Mouse (Mus musculus) hindbrain, postnatal 0 days (tissue): ENCODE measurements around the gene Trpm1. TPM values are rescaled to one million over a fixed set of nuclear protein-coding genes. Genes with fewer than 3 reads are reported as not detected.

Experiments used
- ATAC-seq: fragments of 200-750 bp; cut with Nextera tagmentation; 2 replicates; pipeline ENCODE4 v1.8.0; 2017; ENCODE audit warnings: mild to moderate bottlenecking, moderate TSS enrichment, moderate library complexity
- DNase-seq: peaks from one replicate; pipeline ENCODE4 v3.0.0-alpha.2; 2015; ENCODE audit warnings: low spot score
- H3K27ac ChIP-seq: fragments of 300-500 bp; sonication (generic); 2 replicates; pipeline ENCODE4 v1.5.1; 2014; ENCODE audit warnings: mild to moderate bottlenecking
- H3K27me3 ChIP-seq: fragments of 300-500 bp; sonication (generic); 2 replicates; pipeline ENCODE4 v1.6.1; 2014; ENCODE audit warnings: low read length, mixed read lengths; ENCODE audit not compliant: insufficient read depth
- H3K36me3 ChIP-seq: fragments of 300-500 bp; sonication (generic); 2 replicates; pipeline ENCODE4 v1.6.1; 2014; ENCODE audit warnings: low read length, mixed read lengths; ENCODE audit not compliant: insufficient read depth
- H3K4me1 ChIP-seq: fragments of 300-500 bp; sonication (generic); 2 replicates; pipeline ENCODE4 v1.6.1; 2014; ENCODE audit warnings: antibody characterized with exemption, low read length, mixed read lengths; ENCODE audit not compliant: insufficient read depth
- H3K4me2 ChIP-seq: fragments of 300-500 bp; sonication (generic); 2 replicates; pipeline ENCODE4 v1.6.1; 2014; ENCODE audit warnings: low read depth, mild to moderate bottlenecking, low read length, moderate library complexity, mixed read lengths
- H3K4me3 ChIP-seq: fragments of 300-500 bp; sonication (generic); 2 replicates; pipeline ENCODE4 v1.5.1; 2014; ENCODE audit warnings: low read length
- H3K9ac ChIP-seq: fragments of 300-500 bp; sonication (generic); replicated peaks from 2 replicates; pipeline ENCODE4 v1.6.1; 2014; ENCODE audit warnings: mild to moderate bottlenecking, low read length, moderate library complexity, mixed read lengths
- H3K9me3 ChIP-seq: fragments of 300-500 bp; sonication (generic); 2 replicates; pipeline ENCODE4 v1.6.1; 2016; ENCODE audit warnings: low read length, mixed read lengths
- CTCF ChIP-seq: IDR thresholded peaks from 2 replicates; pipeline ENCODE4 v1.5.1; 2016; ENCODE audit warnings: antibody characterized with exemption, control low read depth, low read depth
- WGBS: fragments of 180-500 bp; shearing (Covaris S2); extraction: QIAGEN DNeasy Blood & Tissue Kit; methylation state at CpG from one replicate; pipeline ENCODE4 v1.1.7; 2014; 5-methylcytosine and 5-hydroxymethylcytosine counted together
- polyA plus RNA-seq: library from polyadenylated mRNA; unstranded; fragments of >200 nt; fragmentation: Nextera tagmentation; extraction: Ambion mirVana; gene quantifications from 2 replicates; pipeline ENCODE4 v1.2.1, GENCODE M21; 2015
- total RNA-seq: library from RNA; depleted of rRNA; stranded (reverse); fragments of >200 nt; gene quantifications from 2 replicates; pipeline ENCODE4 v1.2.3, GENCODE M21; 2014

Trpm1 gene
- total and polyA plus RNA-seq, 2 experiments from 2014 or later = 0.16 to 0.33 TPM

DNA sequence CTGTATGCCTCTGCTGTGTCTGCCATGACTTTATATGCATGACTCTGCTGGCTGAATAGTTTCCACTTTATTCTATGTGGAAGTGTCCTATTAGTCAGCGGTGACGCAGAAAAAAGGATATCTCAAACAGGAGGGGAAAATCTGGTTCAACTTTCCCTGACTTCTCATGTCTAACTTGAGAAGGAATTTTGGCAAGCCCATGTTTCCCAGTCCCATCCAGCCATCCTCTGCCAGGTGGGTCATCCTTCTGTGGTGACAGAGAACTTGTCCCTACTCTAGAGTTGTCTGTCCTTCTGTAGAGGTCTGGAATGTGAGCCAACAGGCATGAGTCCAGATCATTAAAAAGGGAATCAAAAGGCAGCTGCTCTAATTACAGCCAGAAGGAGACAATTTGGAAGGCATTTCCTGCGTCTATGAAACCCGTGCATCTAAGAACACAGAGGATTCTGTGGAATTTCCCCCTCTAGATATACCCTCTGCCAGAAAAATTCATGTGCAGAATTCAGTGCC, 86.2 kb downstream of the Trpm1 start:
- H3K27me3 ChIP-seq = no peaks in the 10 kb centered on the region
- DNase-seq = peak; percentile 28
- 57% methylated on average over 4 of the region's 4 CpGs for WGBS
- no peak overlapping the region for H3K4me3 ChIP-seq
- no peak overlapping the region for H3K9ac ChIP-seq
- H3K9me3 ChIP-seq = no peaks in the 10 kb centered on the region
- no peak overlapping the region for H3K4me2 ChIP-seq
- no peak overlapping the region for H3K27ac ChIP-seq
- no peak for ATAC-seq
- no peak for TF ChIP-seq CTCF
- no peaks in the 10 kb centered on the region for H3K4me1 ChIP-seq
- H3K36me3 ChIP-seq = no peaks in the 10 kb centered on the region

DNA sequence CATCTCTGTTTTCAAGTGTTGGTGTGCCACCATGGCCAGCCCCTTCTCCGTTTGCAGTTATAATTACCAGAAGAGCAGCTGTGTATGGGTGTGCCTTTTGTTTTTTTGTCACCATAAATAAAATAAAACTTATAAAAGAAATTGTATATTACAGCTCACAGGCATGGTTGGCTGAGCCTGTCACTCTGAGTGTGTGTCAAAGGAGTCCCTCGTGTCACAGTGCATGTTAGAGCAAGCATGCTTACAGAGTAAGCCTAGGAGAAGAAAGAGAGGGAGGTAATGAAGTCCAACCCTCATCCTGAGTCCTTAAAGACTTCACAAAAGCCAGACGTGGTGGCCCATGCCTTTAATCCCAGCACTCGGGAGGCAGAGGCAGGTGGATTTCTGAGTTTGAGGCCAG, 88.8 kb downstream of the Trpm1 start:
- Histone ChIP-seq H3K4me1 (no peaks in the 10 kb centered on the region), H3K36me3 (no peaks in the 10 kb centered on the region), H3K4me3 (no peak overlapping the region), H3K4me2 (no peak overlapping the region), H3K27ac (no peak overlapping the region), H3K9me3 (no peaks in the 10 kb centered on the region), H3K27me3 (no peaks in the 10 kb centered on the region), H3K9ac (no peak overlapping the region)
- ATAC-seq = no peak
- TF ChIP-seq CTCF = no peak
- WGBS = 79% methylated on average over 4 of the region's 4 CpGs
- DNase-seq = no peak

DNA sequence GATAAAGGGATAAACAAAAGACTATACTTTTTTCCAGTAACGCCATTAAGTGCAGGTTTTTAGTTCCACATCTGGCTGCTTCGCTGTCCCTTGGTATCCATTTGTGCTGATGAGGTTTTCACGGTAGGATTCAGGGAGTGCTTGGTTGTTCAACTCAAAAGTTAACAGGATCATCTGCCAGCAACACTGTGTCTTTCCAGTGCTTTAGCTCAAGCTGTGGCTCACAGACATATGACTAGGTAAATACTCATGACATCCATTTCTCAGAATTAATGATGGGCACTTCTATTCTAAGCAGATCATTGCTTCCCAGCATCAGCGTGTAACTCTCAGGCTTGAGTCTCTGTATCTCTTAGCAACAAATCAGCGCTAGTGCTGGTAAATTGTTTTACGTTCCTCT, 90.7 kb downstream of the Trpm1 start:
- Histone ChIP-seq H3K4me1 (no peaks in the 10 kb centered on the region), H3K4me3 (no peak overlapping the region), H3K27me3 (no peaks in the 10 kb centered on the region), H3K9me3 (no peaks in the 10 kb centered on the region), H3K4me2 (no peak overlapping the region), H3K9ac (no peak overlapping the region), H3K36me3 (no peaks in the 10 kb centered on the region), H3K27ac (no peak overlapping the region)
- DNase-seq (no peak), ATAC-seq (no peak)
- no peak for TF ChIP-seq CTCF
- WGBS = 81% methylated on average over 6 of the region's 6 CpGs

DNA sequence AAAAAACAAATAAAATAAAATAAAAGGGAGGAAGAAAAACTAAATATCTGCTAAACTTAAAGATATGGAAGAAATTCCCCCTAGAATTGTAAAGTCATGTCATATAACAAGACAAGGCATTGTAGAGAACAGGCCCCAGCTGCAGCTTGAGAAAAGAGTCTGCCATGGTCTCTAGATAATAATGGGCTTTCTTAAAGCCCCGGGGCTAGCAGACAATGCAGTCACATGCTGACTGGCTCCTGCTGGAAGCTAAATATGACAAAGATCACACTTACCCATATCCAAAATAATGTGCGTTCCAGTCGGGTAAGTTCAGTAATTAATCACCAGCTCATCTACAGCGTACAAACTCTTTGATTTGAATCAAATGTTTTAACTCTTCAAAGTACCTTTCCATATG, 93.1 kb downstream of the Trpm1 start:
- Histone ChIP-seq H3K9me3 (no peaks in the 10 kb centered on the region), H3K36me3 (no peaks in the 10 kb centered on the region), H3K4me1 (no peaks in the 10 kb centered on the region), H3K4me3 (no peak overlapping the region), H3K4me2 (no peak overlapping the region), H3K9ac (no peak overlapping the region), H3K27me3 (no peaks in the 10 kb centered on the region), H3K27ac (no peak overlapping the region)
- DNase-seq (no peak), ATAC-seq (no peak)
- 34% methylated on average over 4 of the region's 4 CpGs for WGBS
- no peak for TF ChIP-seq CTCF

DNA sequence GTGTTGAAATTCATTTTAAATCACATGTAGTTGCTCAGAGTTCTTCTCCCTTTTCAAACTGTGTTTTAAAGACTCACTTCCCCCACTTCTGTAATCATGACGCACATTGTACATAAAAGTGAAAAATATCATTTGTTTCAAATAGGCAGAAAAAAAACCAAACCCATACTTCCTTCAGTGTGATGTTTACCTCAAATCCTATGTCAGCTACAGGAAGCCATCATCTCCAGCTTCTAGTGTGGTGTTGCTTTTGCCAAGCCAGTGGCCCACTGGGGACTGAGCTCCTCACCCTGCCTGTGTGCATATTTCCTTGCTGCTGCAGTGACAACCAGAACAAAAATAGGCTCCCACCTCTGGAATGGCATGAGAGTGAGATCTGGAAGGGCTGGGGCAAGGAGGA, 94.7 kb downstream of the Trpm1 start:
- Histone ChIP-seq H3K27ac (no peak overlapping the region), H3K4me2 (no peak overlapping the region), H3K9ac (no peak overlapping the region), H3K36me3 (no peaks in the 10 kb centered on the region), H3K27me3 (no peaks in the 10 kb centered on the region), H3K4me3 (no peak overlapping the region), H3K9me3 (no peaks in the 10 kb centered on the region), H3K4me1 (no peaks in the 10 kb centered on the region)
- DNase-seq (no peak), ATAC-seq (no peak)
- no peak for TF ChIP-seq CTCF
- WGBS = 94% methylated on average over 1 of the region's 1 CpGs

DNA sequence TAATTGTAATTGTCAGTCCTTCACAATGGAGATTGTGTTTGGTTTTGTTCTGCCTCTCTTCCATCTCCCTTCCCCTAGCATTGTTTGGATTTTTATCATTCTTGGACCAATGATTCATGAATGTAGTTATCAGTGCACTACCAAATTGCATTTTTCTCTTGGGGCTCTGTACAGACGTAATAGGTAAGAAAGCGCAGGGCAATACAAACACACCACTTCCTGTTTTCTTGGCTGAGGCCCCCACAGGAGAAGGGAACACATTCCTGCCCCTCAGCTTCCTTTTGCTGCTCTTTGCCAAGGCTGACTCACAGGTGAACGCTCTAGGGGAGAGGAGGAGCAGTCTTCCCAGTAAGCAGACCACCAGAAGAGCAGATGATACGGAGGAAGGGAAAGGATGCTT, 96.1 kb downstream of the Trpm1 start:
- Histone ChIP-seq H3K4me2 (no peak overlapping the region), H3K36me3 (no peaks in the 10 kb centered on the region), H3K9me3 (no peaks in the 10 kb centered on the region), H3K9ac (no peak overlapping the region), H3K27ac (no peak overlapping the region), H3K4me3 (no peak overlapping the region), H3K27me3 (no peaks in the 10 kb centered on the region), H3K4me1 (no peaks in the 10 kb centered on the region)
- no peak for ATAC-seq
- 72% methylated on average over 4 of the region's 4 CpGs for WGBS
- TF ChIP-seq CTCF = no peak
- DNase-seq = no peak

DNA sequence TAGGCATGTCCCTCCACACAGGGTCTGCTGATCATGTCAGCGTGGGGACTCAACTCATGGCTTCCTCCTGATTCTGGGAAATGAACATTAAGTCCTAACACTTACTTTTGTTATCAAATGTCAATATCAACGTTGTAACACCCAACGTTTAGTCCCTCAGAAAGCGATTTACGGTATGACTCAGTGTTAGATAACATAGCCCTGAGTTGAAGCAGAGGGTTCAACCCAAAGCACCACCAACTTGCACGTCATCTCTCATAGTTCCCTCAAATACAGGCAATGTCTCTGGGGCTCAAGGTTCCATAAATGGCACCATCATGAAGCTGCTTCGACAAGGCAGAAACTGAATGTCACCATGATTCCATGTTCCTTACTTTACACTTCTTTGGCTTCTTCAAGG, 96.8 kb downstream of the Trpm1 start:
- Histone ChIP-seq H3K4me1 (no peaks in the 10 kb centered on the region), H3K27me3 (no peaks in the 10 kb centered on the region), H3K9me3 (no peaks in the 10 kb centered on the region), H3K4me3 (no peak overlapping the region), H3K36me3 (no peaks in the 10 kb centered on the region), H3K9ac (no peak overlapping the region), H3K27ac (no peak overlapping the region), H3K4me2 (no peak overlapping the region)
- ATAC-seq (no peak), DNase-seq (no peak)
- WGBS = 89% methylated on average over 7 of the region's 7 CpGs
- TF ChIP-seq CTCF = no peak
